Mouse (Mus musculus) erythroblast, embryonic 14.5 days (primary cell): ENCODE results near the gene Ice1.

ENCODE experiments used
- GATA1 ChIP-seq: IDR thresholded peaks from 2 replicates; pipeline ENCODE4 v1.6.1; 2012; ENCODE audit warnings: low read length, inconsistent platforms, mixed read lengths
- TAL1 ChIP-seq: IDR thresholded peaks from 3 replicates; pipeline ENCODE4 v1.6.1; 2012; ENCODE audit warnings: low read length, inconsistent platforms, mixed read lengths

- TF ChIP-seq GATA1: no peak
- no peak for TF ChIP-seq TAL1
Observed at GRCm38 (mm10) chr13:70645968-70646505, 8.6 kb upstream of the Ice1 start.
